Mouse (Mus musculus) CH12.LX (cell line): ENCODE results near the gene Iqub. TPM values are rescaled to one million over a fixed set of nuclear protein-coding genes. Genes with fewer than 3 reads are reported as not detected.

Experiments used
- DNase-seq: peaks from one replicate; pipeline ENCODE4 v3.0.0-alpha.2; 2013; ENCODE audit errors: extremely low read depth
- H3K27ac ChIP-seq: 2 replicates; pipeline ENCODE4 v1.5.1; 2012; ENCODE audit warnings: low read depth, mild to moderate bottlenecking, control low read depth, moderate library complexity; ENCODE audit not compliant: insufficient read depth
- H3K27me3 ChIP-seq: replicated peaks from 2 replicates; pipeline ENCODE3; 2012; ENCODE audit warnings: inconsistent platforms
- H3K36me3 ChIP-seq, 2 experiments: replicated peaks in 1 of 2; 2 replicates each; pipeline versions ENCODE3 to v1.6.1; 2012; ENCODE audit warnings: inconsistent platforms in 1 of 2, low read length in 1 of 2, mild to moderate bottlenecking in 1 of 2, mixed read lengths in 1 of 2, moderate library complexity in 1 of 2; ENCODE audit not compliant: control insufficient read depth in 1 of 2, insufficient read depth in 1 of 2
- H3K4me1 ChIP-seq, 2 experiments: 2 replicates each; pipeline ENCODE4 v1.6.1; 2012; ENCODE audit warnings: inconsistent platforms in 1 of 2, moderate library complexity in 1 of 2; ENCODE audit not compliant: insufficient read depth in 2 of 2, control insufficient read depth in 1 of 2
- H3K4me2 ChIP-seq: 2 replicates; pipeline ENCODE4 v1.6.1; 2012; ENCODE audit warnings: low read depth, mild to moderate bottlenecking, control low read depth; ENCODE audit not compliant: poor library complexity, insufficient read depth, severe bottlenecking
- H3K4me3 ChIP-seq, 3 experiments: fragments of 150-350 bp in 1 of 3; sonication (generic) in 1 of 3; replicated peaks in 1 of 3; 2 replicates each; pipeline versions ENCODE3 to v1.5.1; 2011 to 2012; ENCODE audit warnings: low read depth in 2 of 3, low read length in 2 of 3, mild to moderate bottlenecking in 2 of 3, moderate library complexity in 2 of 3, control low read depth in 1 of 3, improper control_type of control experiment in 1 of 3, inconsistent platforms in 1 of 3, mixed read lengths in 1 of 3; ENCODE audit not compliant: poor library complexity in 1 of 3
- H3K79me2 ChIP-seq: replicated peaks from 2 replicates; pipeline ENCODE4 v1.6.1; 2012; ENCODE audit warnings: mild to moderate bottlenecking, moderate library complexity; ENCODE audit not compliant: control insufficient read depth, poor library complexity, insufficient read depth, severe bottlenecking; ENCODE audit errors: extremely low read depth
- H3K9ac ChIP-seq: 2 replicates; pipeline ENCODE4 v1.6.1; 2012; ENCODE audit warnings: low read depth, mild to moderate bottlenecking, control low read depth, moderate library complexity; ENCODE audit not compliant: insufficient read depth
- H3K9me3 ChIP-seq: replicated peaks from 2 replicates; pipeline ENCODE3; 2012; ENCODE audit warnings: low read length, inconsistent platforms, mixed read lengths
- BHLHE40 ChIP-seq: IDR thresholded peaks from 2 replicates; pipeline ENCODE4 v1.6.1; 2011; ENCODE audit warnings: mild to moderate bottlenecking, low read depth, low read length, improper control_type of control experiment
- CHD1 ChIP-seq: IDR thresholded peaks from 2 replicates; pipeline ENCODE4 v1.6.1; 2012; ENCODE audit warnings: low read depth, low read length, improper control_type of control experiment, inconsistent platforms
- ELF1 ChIP-seq: IDR thresholded peaks from 2 replicates; pipeline ENCODE4 v1.6.1; 2014; ENCODE audit warnings: low read depth, mild to moderate bottlenecking, inconsistent platforms, low read length, improper control_type of control experiment
- EP300 ChIP-seq: IDR thresholded peaks from 2 replicates; pipeline ENCODE4 v1.6.1; 2011; ENCODE audit warnings: low read length, improper control_type of control experiment
- ETS1 ChIP-seq: conservative IDR thresholded peaks from 2 replicates; pipeline ENCODE4 v1.6.1; 2012; ENCODE audit warnings: low read depth, mild to moderate bottlenecking, inconsistent platforms, low read length, improper control_type of control experiment, moderate library complexity
- IRF4 ChIP-seq: IDR thresholded peaks from 2 replicates; pipeline ENCODE4 v1.6.1; 2014; ENCODE audit warnings: low read depth, mild to moderate bottlenecking, inconsistent platforms, low read length, improper control_type of control experiment
- JUN ChIP-seq: IDR thresholded peaks from 2 replicates; pipeline ENCODE4 v1.6.1; 2011; ENCODE audit warnings: low read depth, mild to moderate bottlenecking, low read length, improper control_type of control experiment, moderate library complexity; ENCODE audit not compliant: insufficient read depth
- JUND ChIP-seq: conservative IDR thresholded peaks from 2 replicates; pipeline ENCODE4 v1.6.1; 2011; ENCODE audit warnings: low read depth, low read length, improper control_type of control experiment
- KAT2A ChIP-seq: IDR thresholded peaks from 2 replicates; pipeline ENCODE4 v1.6.1; 2012; ENCODE audit warnings: low read length, improper control_type of control experiment, inconsistent platforms; ENCODE audit not compliant: insufficient replicate concordance
- MAFK ChIP-seq: IDR thresholded peaks from 2 replicates; pipeline ENCODE4 v1.6.1; 2011; ENCODE audit warnings: low read length, improper control_type of control experiment; ENCODE audit not compliant: insufficient replicate concordance
- MAX ChIP-seq: IDR thresholded peaks from 2 replicates; pipeline ENCODE4 v1.6.1; 2011; ENCODE audit warnings: low read length, improper control_type of control experiment
- MEF2A ChIP-seq: IDR thresholded peaks from 2 replicates; pipeline ENCODE4 v1.6.1; 2014; ENCODE audit warnings: low read depth, mild to moderate bottlenecking, inconsistent platforms, low read length, improper control_type of control experiment, borderline replicate concordance
- MYC ChIP-seq: IDR thresholded peaks from 2 replicates; pipeline ENCODE4 v1.6.1; 2011; ENCODE audit warnings: low read depth, mild to moderate bottlenecking, improper control_type of control experiment, low read length
- NRF1 ChIP-seq: IDR thresholded peaks from 2 replicates; pipeline ENCODE4 v1.6.1; 2014; ENCODE audit warnings: low read depth, mild to moderate bottlenecking, inconsistent platforms, low read length, improper control_type of control experiment, moderate library complexity
- POLR2A ChIP-seq: IDR thresholded peaks from 2 replicates; pipeline ENCODE4 v1.6.1; 2011; ENCODE audit warnings: low read depth, mild to moderate bottlenecking, improper control_type of control experiment, low read length
- POLR2AphosphoS2 ChIP-seq: IDR thresholded peaks from 2 replicates; pipeline ENCODE4 v1.6.1; 2011; ENCODE audit warnings: low read depth, low read length, improper control_type of control experiment
- RAD21 ChIP-seq: IDR thresholded peaks from 2 replicates; pipeline ENCODE4 v1.6.1; 2011; ENCODE audit warnings: low read depth, mild to moderate bottlenecking, low read length, improper control_type of control experiment, moderate library complexity
- SIN3A ChIP-seq: IDR thresholded peaks from 2 replicates; pipeline ENCODE4 v1.6.1; 2012; ENCODE audit warnings: low read length, improper control_type of control experiment, inconsistent platforms
- SMC3 ChIP-seq: IDR thresholded peaks from 2 replicates; pipeline ENCODE4 v1.6.1; 2011; ENCODE audit warnings: low read depth, low read length, improper control_type of control experiment
- TBP ChIP-seq: conservative IDR thresholded peaks from 2 replicates; pipeline ENCODE4 v1.6.1; 2011; ENCODE audit warnings: low read depth, low read length, improper control_type of control experiment
- TCF12 ChIP-seq: IDR thresholded peaks from 2 replicates; pipeline ENCODE4 v1.6.1; 2014; ENCODE audit warnings: low read depth, mild to moderate bottlenecking, inconsistent platforms, low read length, improper control_type of control experiment
- ZKSCAN1 ChIP-seq: IDR thresholded peaks from 2 replicates; pipeline ENCODE4 v1.6.1; 2012; ENCODE audit warnings: low read depth, inconsistent platforms, low read length, improper control_type of control experiment, borderline replicate concordance
- ZMIZ1 ChIP-seq: IDR thresholded peaks from 2 replicates; pipeline ENCODE4 v1.6.1; 2012; ENCODE audit warnings: low read depth, mild to moderate bottlenecking, inconsistent platforms, low read length, improper control_type of control experiment
- ZNF384 ChIP-seq: IDR thresholded peaks from 2 replicates; pipeline ENCODE4 v1.6.1; 2012; ENCODE audit warnings: low read depth, low read length, improper control_type of control experiment, inconsistent platforms
- dilution Hi-C: fragments of 300-500 bp; cut with MboI; formaldehyde crosslinking; loops from 2 replicates; pipeline ENCODE4 v1.14.3; 2020; ENCODE audit warnings: low sequenced_read_pairs; ENCODE audit not compliant: extremely low pct_unique_long_range_greater_than_20kb, extremely low pct_ligation_motif_present
- in situ Hi-C: fragments of 300-500 bp; cut with MboI; formaldehyde crosslinking; loops from 3 replicates; pipeline ENCODE4 v1.14.3; 2019; ENCODE audit warnings: low sequenced_read_pairs, low pct_ligation_motif_present, low pct_unique_long_range_greater_than_20kb, mixed read lengths
- polyA plus RNA-seq: library from polyadenylated mRNA; unstranded; fragments of >175 nt; gene quantifications from 2 replicates; pipeline ENCODE4 v1.2.1, GENCODE M21; 2012; ENCODE audit warnings: low read depth; ENCODE audit not compliant: insufficient read length
- total RNA-seq, 2 experiments: library from RNA; depleted of rRNA; stranded (reverse); fragments of 300-350 nt in 1 of 2; fragments of >200 nt in 1 of 2; gene quantifications; 2 replicates each; pipeline ENCODE4 v1.2.3; 2012 to 2014

Iqub gene
- total and polyA plus RNA-seq, 3 experiments, result not detected

- in situ Hi-C loops, result no loop called here
- H3K4me2 ChIP-seq, result peak overlapping the region; percentile 24; the same call in 1 of the 2 replicates
- no peaks in the 10 kb centered on the region for H3K9me3 ChIP-seq
- peak overlapping the region in 1 of 3 experiments; percentile 6 for H3K4me3 ChIP-seq
- H3K27ac ChIP-seq, result no peak overlapping the region
- H3K79me2 ChIP-seq, result no peaks in the 10 kb centered on the region
- H3K36me3 ChIP-seq, result no peaks in the 10 kb centered on the region
- no peaks in the 10 kb centered on the region for H3K27me3 ChIP-seq
- no peak overlapping the region for H3K9ac ChIP-seq
- TF ChIP-seq MAX, result no peak
- TF ChIP-seq TCF12, result no peak
- TF ChIP-seq ELF1, result no peak
- no peak for TF ChIP-seq RAD21
- TF ChIP-seq JUND, result peak; percentile 84
- no peak for TF ChIP-seq TBP
- no peak for TF ChIP-seq SMC3
- TF ChIP-seq ZMIZ1, result no peak
- peak; percentile 97 for TF ChIP-seq ZNF384
- TF ChIP-seq ETS1, result 0 out of 2 replicates have a peak, but pooled peaks have one; percentile 35
- TF ChIP-seq EP300, result peak; percentile 81
- no peak for TF ChIP-seq ZKSCAN1
- TF ChIP-seq JUN, result peak; percentile 84
- TF ChIP-seq BHLHE40, result no peak
- TF ChIP-seq POLR2AphosphoS2, result no peak
- TF ChIP-seq, all 38 proteins: peak for 5
- DNase-seq, result peak; percentile 70
- dilution Hi-C loops, result no loop called here
- H3K4me1 ChIP-seq, result peaks cover 0 to 14% of the 10 kb centered on the region in 2 experiments; a peak in 2 of 4 replicates
Measured at GRCm38 (mm10) chr6:24486530-24486929, 28.3 kb downstream of the Iqub start.

GRCm38 (mm10) chr6:24470571-24471132 is 44.2 kb downstream of the Iqub start:
- Histone ChIP-seq H3K36me3 (no peaks in the 10 kb centered on the region), H3K4me3 (no peak overlapping the region)

More at GRCm38 (mm10) chr6:24470571-24471132, 44.2 kb downstream of the Iqub start:
- no peak for DNase-seq
- no peaks in the 10 kb centered on the region for H3K79me2 ChIP-seq
- peaks cover 0 to 3% of the 10 kb centered on the region in 2 experiments; a peak in 1 of 4 replicates for H3K4me1 ChIP-seq
- H3K27ac ChIP-seq, result no peak overlapping the region
- in situ Hi-C loops (no loop called here), dilution Hi-C loops (no loop called here)
- H3K9ac ChIP-seq, result no peak overlapping the region
- H3K27me3 ChIP-seq, result no peaks in the 10 kb centered on the region
- H3K9me3 ChIP-seq, result no peaks in the 10 kb centered on the region
- no peak for TF ChIP-seq CHD1
- no peak for TF ChIP-seq POLR2A
- TF ChIP-seq IRF4, result no peak
- TF ChIP-seq MAFK, result no peak
- TF ChIP-seq MYC, result no peak
- TF ChIP-seq JUN, result no peak
- TF ChIP-seq ZMIZ1, result no peak
- TF ChIP-seq MAX, result no peak
- TF ChIP-seq KAT2A, result no peak
- no peak for TF ChIP-seq NRF1
- TF ChIP-seq POLR2AphosphoS2, result no peak
- no peak for TF ChIP-seq MEF2A
- TF ChIP-seq SIN3A, result no peak
- TF ChIP-seq TCF12, result no peak
- no peak for TF ChIP-seq ZNF384
- no peak for TF ChIP-seq ZKSCAN1
- no peak for TF ChIP-seq TBP
- H3K4me2 ChIP-seq, result no peak overlapping the region
